Mouse (Mus musculus): ENCODE data around the gene Msh4.

The Msh4 gene

GRCm38 (mm10) chr3:153814026-153814425, 91.9 kb downstream of the Msh4 start:
- no peak for DNase-seq (ENCODE audit: low read depth, low spot score)

DNA sequence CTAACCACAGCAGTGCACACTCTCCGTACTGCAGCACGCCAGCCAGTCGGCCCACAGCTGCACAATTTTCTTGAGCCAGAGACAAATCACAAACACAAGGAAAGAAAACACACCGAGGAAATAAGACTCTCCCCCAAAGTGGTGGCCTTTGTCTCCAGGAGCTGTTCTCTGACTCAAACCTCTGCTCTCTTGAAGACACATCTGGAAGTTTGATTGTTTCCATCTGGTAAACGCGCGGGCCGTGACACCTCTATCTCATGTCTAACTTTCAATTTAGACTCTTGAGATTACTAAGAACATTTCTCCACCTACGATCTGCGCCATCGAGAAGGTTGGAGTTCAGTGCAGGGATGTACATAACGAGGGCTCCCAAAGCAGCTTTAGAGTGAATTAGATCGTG, 97.5 kb downstream of the Msh4 start:
- peak; percentile 51 for DNase-seq (ENCODE audit: low read depth, low spot score)

DNA sequence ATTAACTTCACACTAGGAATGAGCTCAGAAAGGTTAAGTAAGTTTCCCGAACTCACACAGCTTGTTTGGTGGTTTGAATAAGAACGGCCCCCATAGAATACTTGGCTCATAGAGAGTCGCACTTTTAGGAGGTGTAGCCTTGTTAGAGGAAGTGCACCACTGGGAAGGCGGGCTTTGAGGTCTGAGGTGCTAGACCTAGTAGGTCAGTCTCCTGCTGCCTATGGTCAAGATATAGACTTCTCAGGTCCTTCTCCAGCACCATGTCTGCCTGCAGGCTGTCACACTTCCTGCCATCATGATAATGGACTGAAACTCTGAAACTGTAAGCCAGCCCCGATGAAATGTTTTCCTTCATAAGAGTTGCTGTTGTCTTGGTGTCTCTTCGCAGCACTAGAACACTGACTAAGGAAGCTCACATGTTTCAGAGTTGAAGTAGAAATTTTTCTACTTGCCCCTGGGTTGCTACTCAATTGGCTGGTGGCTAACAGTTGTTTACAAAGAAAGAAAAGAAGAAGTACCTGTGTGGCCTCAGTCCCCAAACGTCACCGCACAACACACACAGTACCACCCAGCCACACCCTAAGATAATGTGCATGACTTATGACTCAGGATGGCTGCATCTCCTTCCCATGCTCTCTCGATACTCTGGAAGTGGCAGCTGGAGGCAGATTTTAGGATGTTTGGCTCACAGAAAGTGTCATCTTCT, 98.3 kb downstream of the Msh4 start:
- DNase-seq (ENCODE audit: low read depth, low spot score) = no peak

Measured in forelimb bud, embryonic 11.5 days (tissue).